Mouse (Mus musculus) T-cell, adult 2 months (primary cell): ENCODE measurements at regions not wholly inside any gene's neighbourhood (a gene's known extent, or its start where the extent isn't known, plus 50 kb on each side); places are given as distances from the start of the nearest gene placed in this dataset.

ENCODE experiments used
- DNase-seq: peaks from one replicate; pipeline ENCODE4 v3.0.0; 2022; ENCODE audit warnings: low spot score

- no peak for DNase-seq
Observed at GRCm38 (mm10) chr13:54285968-54286367, 85.2 kb upstream of the Cplx2 start.

GRCm38 (mm10) chr13:54286616-54287015 is 84.5 kb upstream of the Cplx2 start:
- DNase-seq, result no peak

GRCm38 (mm10) chr13:54290066-54290465 is 81.1 kb upstream of the Cplx2 start:
- no peak for DNase-seq

- DNase-seq, result no peak
Observed at GRCm38 (mm10) chr13:54292394-54292793, 78.8 kb upstream of the Cplx2 start.

GRCm38 (mm10) chr13:54293006-54293405 is 78.1 kb upstream of the Cplx2 start:
- no peak for DNase-seq

- no peak for DNase-seq
Observed at GRCm38 (mm10) chr13:54295475-54296259, 75.5 kb upstream of the Cplx2 start.

- DNase-seq, result no peak
Observed at GRCm38 (mm10) chr13:54296260-54296555, 74.9 kb upstream of the Cplx2 start.

- no peak for DNase-seq
Observed at GRCm38 (mm10) chr13:54298851-54299250, 72.3 kb upstream of the Cplx2 start.

GRCm38 (mm10) chr13:54299295-54299694 is 71.9 kb upstream of the Cplx2 start:
- DNase-seq, result no peak

GRCm38 (mm10) chr13:54301110-54301509 is 70.0 kb upstream of the Cplx2 start:
- no peak for DNase-seq

- no peak for DNase-seq
Observed at GRCm38 (mm10) chr13:54301677-54302076, 69.5 kb upstream of the Cplx2 start.

- DNase-seq, result no peak
Observed at GRCm38 (mm10) chr13:54302351-54303070, 68.6 kb upstream of the Cplx2 start.

- DNase-seq, result peak; percentile 8
Observed at GRCm38 (mm10) chr13:54303071-54303924, 67.9 kb upstream of the Cplx2 start.

GRCm38 (mm10) chr13:54304251-54304650 is 66.9 kb upstream of the Cplx2 start:
- no peak for DNase-seq

- DNase-seq, result no peak
Observed at GRCm38 (mm10) chr13:54308591-54308990, 62.6 kb upstream of the Cplx2 start.

GRCm38 (mm10) chr13:54309354-54309753 is 61.8 kb upstream of the Cplx2 start:
- DNase-seq, result no peak

GRCm38 (mm10) chr13:54310144-54310543 is 61.0 kb upstream of the Cplx2 start:
- DNase-seq, result no peak

GRCm38 (mm10) chr13:54311327-54312026 is 59.7 kb upstream of the Cplx2 start:
- no peak for DNase-seq

- DNase-seq, result no peak
Observed at GRCm38 (mm10) chr13:54312405-54313185, 58.6 kb upstream of the Cplx2 start.

- no peak for DNase-seq
Observed at GRCm38 (mm10) chr13:54315333-54315732, 55.8 kb upstream of the Cplx2 start.

GRCm38 (mm10) chr13:54316907-54317306 is 54.2 kb upstream of the Cplx2 start:
- no peak for DNase-seq
